Mouse (Mus musculus) monocyte, adult 2 months (primary cell): ENCODE measurements around the gene Olfr1410.

Source experiments
- DNase-seq, 2 experiments: peaks; one replicate each; pipeline ENCODE4 v3.0.0; 2022; ENCODE audit warnings: low spot score in 2 of 2, low read depth in 1 of 2

Gene Olfr1410

GRCm38 (mm10) chr1:92638736-92639135 lies 33.2 kb downstream of the Olfr1410 start:
- no peak for DNase-seq

DNA sequence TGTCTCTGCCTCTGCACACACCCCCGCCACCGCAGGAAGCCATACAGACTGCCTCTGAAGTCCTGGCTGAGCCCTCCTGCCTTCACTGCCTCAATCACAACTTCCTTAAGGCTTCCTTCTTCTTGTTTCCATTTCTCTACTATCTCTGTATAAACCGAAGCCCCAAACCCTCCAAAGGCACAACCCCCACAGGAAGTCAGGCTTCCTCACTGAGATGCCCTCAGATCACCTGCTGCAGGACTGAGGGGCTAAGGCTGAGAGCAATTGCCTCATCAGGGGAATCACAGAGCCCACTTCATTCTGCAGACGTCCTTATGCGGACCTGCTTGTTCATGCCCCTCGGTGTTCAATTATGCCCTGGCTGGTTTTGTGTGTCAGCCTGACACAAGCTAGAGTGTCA lies 34.8 kb downstream of the Olfr1410 start:
- no peak for DNase-seq

GRCm38 (mm10) chr1:92641514-92642272 lies 36.1 kb downstream of the Olfr1410 start, which contains the start of gene Cops9:
Cops9 (minus strand) TSS chr1:92641985.
- DNase-seq, result peak; percentile 64 to 80

- no peak for DNase-seq
Measured at GRCm38 (mm10) chr1:92643691-92644090, 38.1 kb downstream of the Olfr1410 start.

DNA sequence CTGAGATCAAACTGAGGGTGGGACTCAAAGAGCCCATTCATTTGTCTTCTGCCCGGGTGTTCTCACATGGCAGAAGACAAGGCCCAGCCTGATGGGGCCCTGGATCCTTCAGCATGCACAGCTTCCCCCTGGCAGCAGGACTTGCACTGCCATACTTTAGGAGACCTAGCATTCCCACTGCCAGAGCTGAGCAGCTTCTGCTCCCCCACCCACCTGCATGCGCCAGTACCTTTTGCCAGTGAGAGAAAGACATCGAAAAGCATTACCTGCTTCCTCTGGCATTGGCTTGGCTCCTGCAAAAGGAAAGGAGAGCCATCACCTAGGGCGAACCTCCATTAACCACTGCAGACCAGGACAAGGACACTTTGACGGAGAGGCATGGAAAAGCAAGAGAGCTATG lies 39.3 kb downstream of the Olfr1410 start:
- DNase-seq, result no peak

DNA sequence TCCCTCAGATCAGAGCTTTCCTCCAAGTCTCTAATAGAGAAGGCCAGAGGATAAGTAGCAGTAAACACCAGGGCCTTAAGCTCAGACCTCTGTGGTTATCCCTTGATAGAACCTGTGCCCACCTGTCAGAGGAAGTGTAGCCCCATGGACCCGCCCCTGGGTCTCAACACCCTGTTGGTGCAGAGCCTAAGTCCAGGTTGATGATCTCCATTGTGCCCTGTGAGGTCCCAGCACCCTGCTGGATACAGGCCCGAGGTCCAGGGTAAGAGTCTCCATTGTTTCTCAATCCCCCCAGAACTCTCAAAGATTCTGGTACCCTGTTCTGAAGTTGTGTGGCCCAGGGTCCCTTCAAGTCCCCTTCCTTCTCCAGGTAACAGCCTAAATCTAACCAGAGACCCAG lies 40.5 kb downstream of the Olfr1410 start:
- DNase-seq, result no peak

DNA sequence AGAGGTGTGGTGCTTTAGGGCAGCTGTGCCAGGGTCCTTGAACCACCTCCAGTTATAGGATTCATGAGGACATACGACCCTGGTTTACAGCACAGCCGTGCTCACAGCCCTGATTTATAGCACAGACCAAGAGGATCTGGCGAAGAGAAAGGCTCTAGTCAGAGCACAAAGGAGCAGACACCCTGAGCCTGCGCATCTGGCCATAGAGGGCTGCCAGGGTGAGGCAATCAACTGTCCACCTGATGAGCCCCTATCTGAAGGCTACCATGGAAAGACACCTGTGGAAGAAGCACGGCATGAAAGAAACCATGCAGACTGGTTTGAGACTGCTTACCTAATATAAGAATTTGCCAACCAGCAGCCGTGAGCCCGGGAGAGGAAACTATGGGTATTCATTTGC lies 41.0 kb downstream of the Olfr1410 start:
- DNase-seq, result no peak

DNA sequence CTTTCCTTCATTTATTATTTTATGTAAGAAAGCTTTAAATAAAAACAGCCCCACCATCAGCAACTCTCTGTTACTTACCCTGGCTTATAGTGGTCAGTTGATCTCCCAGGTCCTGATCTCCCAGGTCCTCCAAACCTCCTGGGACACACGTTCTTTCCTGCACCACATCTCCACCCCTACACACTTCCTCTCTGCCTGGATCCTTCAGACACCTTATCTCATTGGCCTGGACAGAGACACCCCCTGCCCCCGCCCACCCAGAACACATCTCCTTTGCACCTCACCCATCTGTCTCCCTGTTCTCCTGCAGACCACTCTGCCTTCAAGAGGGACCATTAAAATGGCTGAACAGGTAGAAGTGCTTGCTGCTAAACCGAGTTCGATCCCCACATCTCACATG lies 41.4 kb downstream of the Olfr1410 start:
- no peak for DNase-seq

- peak in 1 of 2 experiments; percentile 35 for DNase-seq
Measured at GRCm38 (mm10) chr1:92647752-92648151, 42.2 kb downstream of the Olfr1410 start.

GRCm38 (mm10) chr1:92648197-92648596 lies 42.6 kb downstream of the Olfr1410 start:
- no peak for DNase-seq

GRCm38 (mm10) chr1:92648673-92649072 lies 43.1 kb downstream of the Olfr1410 start, which contains the start of gene Otos:
Otos (minus strand) TSS chr1:92648841.
- peak in 1 of 2 experiments; percentile 37 for DNase-seq

DNA sequence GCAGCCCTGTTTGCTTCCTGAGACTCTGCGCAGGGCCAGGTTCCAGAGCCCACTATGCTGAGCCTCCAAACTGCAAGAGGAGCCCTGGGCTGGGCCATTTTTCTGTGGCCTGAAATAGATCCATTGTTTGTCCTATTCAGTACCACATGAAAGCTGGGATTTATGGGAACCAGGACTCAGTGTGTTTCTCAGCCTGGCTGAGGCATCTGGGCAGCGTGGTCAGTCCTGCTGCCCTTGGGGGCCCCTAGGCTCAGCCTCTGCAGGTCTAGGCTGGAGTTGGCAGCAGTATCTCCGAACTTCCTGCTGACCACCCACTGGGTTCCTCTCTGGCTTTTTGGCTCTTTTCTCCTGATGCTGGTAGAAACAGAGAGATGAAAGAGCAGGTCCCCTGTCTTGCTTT lies 45.9 kb downstream of the Olfr1410 start:
- no peak for DNase-seq

- DNase-seq, result no peak
Measured at GRCm38 (mm10) chr1:92653179-92653578, 47.6 kb downstream of the Olfr1410 start.

- no peak for DNase-seq
Measured at GRCm38 (mm10) chr1:92654676-92655075, 49.1 kb downstream of the Olfr1410 start.

DNA sequence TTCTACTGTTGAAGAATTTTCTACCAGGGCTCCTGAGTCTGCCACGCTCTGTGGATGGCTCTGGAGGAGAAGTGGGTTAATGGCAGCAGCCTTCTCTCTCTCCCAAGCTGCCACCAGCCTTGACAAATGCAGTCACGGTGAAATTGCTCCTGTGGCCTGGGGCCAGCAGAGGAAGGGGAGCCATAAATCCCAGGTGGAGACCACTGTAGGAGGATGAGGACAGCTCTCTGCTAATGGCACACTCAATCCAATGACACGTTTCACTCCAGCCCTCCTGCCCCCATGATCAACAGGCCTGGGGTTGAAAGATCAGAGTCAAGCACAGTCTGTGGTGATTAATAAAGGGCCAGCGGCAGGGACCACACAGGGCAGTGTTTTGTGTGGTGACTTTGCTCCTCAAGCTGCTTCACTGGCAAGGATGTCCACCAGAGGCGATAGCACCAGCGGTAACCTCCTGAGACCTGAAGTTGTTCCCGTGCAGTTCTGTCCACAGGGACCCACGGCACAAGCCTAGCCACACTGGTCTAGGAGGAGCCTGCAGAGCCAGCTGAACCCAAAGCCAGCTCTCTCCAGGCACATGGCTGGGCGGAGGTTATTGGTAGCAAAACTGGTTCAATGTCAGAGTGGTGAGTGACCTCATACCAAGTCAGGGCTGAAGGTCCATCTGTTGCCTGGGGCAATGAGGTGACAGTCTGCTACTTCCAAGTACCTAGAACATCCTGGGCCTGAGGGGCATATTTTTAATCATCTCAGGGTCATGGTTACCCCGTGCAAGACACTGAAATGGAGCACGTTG lies 51.6 kb downstream of the Olfr1410 start:
- no peak for DNase-seq

GRCm38 (mm10) chr1:92659392-92659791 lies 53.8 kb downstream of the Olfr1410 start:
- no peak for DNase-seq
